Mouse (Mus musculus): ENCODE measurements around the gene Rnft1. TPM values are rescaled to one million over a fixed set of nuclear protein-coding genes. Genes with fewer than 3 reads are reported as not detected.
"Not testable (repeated sequence)": the region's sequence is repeated elsewhere in the genome, so short reads cannot be mapped to it uniquely, and the experiment has no call there.

Rnft1 gene
- polyA plus RNA-seq (2015; fragmentation: Nextera tagmentation; extraction: Ambion mirVana): 42.6 and 44.9 TPM in 2 replicates

DNA sequence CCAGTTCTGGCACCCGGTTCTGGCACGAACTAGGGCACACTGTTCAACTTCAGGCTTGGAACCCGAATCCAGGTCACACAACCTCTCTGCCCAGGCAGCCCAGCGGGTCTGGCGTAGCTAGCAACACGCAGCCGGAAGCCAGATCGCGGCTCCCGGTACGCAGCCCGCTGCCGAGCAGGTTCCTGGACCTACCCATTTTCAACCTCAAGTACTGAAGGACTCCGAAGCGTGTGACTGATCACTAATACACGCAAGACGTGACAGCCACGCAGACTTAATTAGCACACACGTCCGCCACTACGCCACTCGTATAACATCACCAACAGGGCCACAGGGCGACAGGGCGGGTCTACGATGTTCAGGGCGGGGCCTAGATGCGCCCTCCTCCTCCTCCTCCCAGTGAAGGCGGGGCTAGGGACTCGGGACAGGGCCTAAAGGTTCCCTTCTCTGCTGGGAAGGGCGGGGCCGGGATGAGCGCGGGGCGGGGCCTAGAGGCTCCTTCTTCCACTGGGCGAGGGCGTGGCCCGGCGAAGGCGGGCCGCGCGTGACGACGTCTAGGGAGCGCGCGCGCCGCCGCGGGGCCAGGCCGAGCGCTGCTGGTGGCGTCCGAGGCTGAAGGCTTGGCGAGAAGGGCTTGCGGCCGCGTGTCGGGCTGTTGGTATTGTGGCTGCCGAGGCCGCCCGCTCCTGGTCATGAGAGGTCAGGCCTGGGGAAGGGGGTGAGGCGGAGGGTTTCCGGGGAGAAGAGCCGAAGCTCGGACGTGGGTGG lies at the start of gene Rnft1:
Rnft1 (plus strand) TSS at position 557 of the 768 bp plus-strand sequence.
- Histone ChIP-seq H3K4me1 (peaks cover 9% of the 10 kb centered on the region), H3K27ac (peak within 1 kb of the TSS; percentile 80), H3K9me3 (no peaks in the 10 kb centered on the region), H3K9ac (peak within 1 kb of the TSS; percentile 78), H3K27me3 (no peaks in the 10 kb centered on the region), H3K4me3 (peak within 1 kb of the TSS; percentile 69), H3K4me2 (replicated peaks) (peak within 1 kb of the TSS; percentile 71), H3K36me3 (peaks cover 6% of the 10 kb centered on the region)
- WGBS: under 1% methylated on average over 68 of the region's 68 CpGs
- peak; percentile 97 for ATAC-seq (ENCODE audit: low FRiP score, low read depth)

DNA sequence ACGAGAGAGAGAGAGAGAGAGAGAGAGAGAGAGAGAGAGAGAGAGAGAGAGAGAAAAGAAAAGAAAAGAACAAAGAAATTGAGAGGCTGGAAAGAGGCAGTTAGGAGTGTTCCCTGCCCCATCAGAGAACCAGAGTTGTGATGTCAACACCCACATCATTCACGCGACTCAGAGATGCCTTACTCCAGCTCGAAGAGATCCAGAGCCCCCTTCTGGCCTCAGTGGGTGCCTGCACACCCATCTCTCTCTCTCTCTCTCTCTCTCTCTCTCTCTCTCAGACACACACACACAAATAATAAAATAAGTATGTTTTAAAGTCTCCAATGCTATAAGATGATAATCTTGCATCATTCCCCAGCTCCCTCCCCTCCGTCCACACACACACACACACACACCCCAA lies 47.6 kb upstream of the Rnft1 start:
- Histone ChIP-seq H3K27ac (no peak overlapping the region), H3K4me1 (peaks cover 6% of the 10 kb centered on the region), H3K9ac (no peak overlapping the region), H3K4me3 (no peak overlapping the region), H3K9me3 (no peaks in the 10 kb centered on the region), H3K27me3 (no peaks in the 10 kb centered on the region), H3K36me3 (no peaks in the 10 kb centered on the region), H3K4me2 (replicated peaks) (no peak overlapping the region)
- WGBS: 20% methylated on average over 5 of the region's 5 CpGs
- ATAC-seq (ENCODE audit: low FRiP score, low read depth): 0 out of 2 replicates have a peak, but pooled peaks have one; percentile 61

DNA sequence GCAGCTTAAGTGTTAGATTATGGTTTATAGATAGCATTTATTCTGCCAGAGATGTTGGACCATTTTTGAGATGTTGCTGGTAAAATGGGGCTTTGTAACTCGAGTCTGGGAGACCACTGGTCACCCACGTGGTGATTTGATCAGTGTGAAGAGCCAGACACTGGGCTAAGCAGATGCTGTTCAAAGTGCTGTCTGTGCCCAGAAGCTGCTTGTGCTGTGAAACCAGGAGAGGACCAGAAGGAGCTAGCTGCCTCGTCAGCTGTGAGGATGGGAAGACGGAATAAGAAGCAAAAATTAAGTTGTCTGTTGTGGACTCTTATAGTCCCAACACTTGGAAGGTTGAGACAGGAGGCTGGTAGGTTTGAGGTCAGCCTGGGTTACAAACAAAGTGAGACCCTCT lies 46.2 kb upstream of the Rnft1 start:
- WGBS: 45% methylated on average over 4 of the region's 4 CpGs
- Histone ChIP-seq H3K27ac (no peak overlapping the region), H3K4me3 (no peak overlapping the region), H3K9me3 (no peaks in the 10 kb centered on the region), H3K4me1 (0 out of 2 replicates have a peak, but pooled peaks cover 3% of the 10 kb centered on the region), H3K27me3 (no peaks in the 10 kb centered on the region), H3K4me2 (replicated peaks) (no peak overlapping the region), H3K9ac (no peak overlapping the region), H3K36me3 (no peaks in the 10 kb centered on the region)
- no peak for ATAC-seq (ENCODE audit: low FRiP score, low read depth)

DNA sequence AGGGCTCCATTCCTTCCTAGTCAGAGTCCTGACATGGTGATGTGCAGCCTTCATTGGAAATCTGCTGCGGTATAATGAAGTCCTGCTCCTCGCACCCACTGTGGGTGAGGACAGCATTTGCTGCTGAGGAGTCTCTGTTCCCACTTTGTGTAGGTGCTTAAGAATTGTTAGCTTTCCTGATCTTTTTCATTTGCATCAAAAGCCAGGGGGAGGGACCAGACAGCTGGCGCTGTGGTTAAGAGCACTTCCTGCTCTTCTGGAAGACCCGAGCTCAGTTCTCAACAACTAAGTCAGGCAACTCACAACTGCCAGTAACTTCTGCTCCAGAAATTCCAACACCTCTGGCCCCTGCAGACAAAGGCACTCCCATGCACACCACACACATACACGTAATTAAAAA lies 43.7 kb upstream of the Rnft1 start:
- Histone ChIP-seq H3K27me3 (no peaks in the 10 kb centered on the region), H3K4me2 (replicated peaks) (no peak overlapping the region), H3K36me3 (no peaks in the 10 kb centered on the region), H3K4me3 (no peak overlapping the region), H3K9ac (no peak overlapping the region), H3K9me3 (no peaks in the 10 kb centered on the region), H3K27ac (no peak overlapping the region), H3K4me1 (no peaks in the 10 kb centered on the region)
- 68% methylated on average over 5 of the region's 5 CpGs for WGBS
- no peak for ATAC-seq (ENCODE audit: low FRiP score, low read depth)

DNA sequence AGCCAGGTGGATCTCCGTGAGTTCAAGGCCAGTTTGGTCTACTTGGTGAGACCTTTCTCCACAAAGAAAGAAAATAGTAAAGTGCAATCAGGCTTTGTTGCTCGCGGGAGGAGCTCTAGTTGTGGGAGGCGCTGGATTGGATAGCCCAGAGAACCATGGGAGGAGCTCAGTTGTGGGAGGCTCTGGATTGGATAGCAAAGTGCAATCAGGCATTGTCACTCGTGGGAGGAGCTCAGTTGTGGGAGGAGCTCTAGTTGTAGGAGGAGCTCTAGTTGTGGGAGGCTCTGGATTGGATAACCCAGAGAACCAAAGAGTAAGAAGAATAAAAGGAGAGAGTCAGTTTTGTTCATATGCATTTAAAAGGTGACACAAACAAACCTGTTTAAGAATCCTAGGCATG lies 30.5 kb upstream of the Rnft1 start:
- no peaks in the 10 kb centered on the region for H3K27me3 ChIP-seq
- no peak overlapping the region for H3K4me3 ChIP-seq
- no peak for ATAC-seq (ENCODE audit: low FRiP score, low read depth)
- H3K27ac ChIP-seq: no peak overlapping the region
- no peak overlapping the region for H3K9ac ChIP-seq
- WGBS: 89% methylated on average over 5 of the region's 5 CpGs
- no peak overlapping the region for H3K4me2 ChIP-seq (replicated peaks)
- H3K9me3 ChIP-seq: no peaks in the 10 kb centered on the region
- H3K36me3 ChIP-seq: no peaks in the 10 kb centered on the region
- H3K4me1 ChIP-seq: no peaks in the 10 kb centered on the region

DNA sequence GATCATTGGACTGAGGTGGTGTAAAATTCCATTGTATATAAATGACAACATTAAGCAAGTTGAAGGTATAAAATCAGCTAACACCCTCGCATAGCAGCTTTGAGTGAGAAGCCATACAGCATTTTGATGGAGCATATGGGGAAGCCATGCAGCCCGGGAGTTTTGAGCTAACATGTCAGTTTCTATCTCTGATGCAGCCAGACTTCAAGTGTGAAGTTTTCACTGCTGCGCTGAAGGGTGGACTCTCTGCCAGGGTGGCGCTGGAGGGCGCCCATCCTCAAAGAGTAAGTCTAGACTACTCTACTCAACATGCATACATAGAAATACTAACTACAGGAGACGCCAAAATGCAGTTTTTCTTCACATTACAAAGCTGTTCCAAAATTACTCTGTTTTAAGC lies 26.9 kb upstream of the Rnft1 start:
- Histone ChIP-seq H3K9ac (no peak overlapping the region), H3K4me1 (no peaks in the 10 kb centered on the region), H3K4me2 (replicated peaks) (no peak overlapping the region), H3K27ac (no peak overlapping the region), H3K4me3 (no peak overlapping the region), H3K36me3 (no peaks in the 10 kb centered on the region), H3K9me3 (no peaks in the 10 kb centered on the region), H3K27me3 (no peaks in the 10 kb centered on the region)
- no peak for ATAC-seq (ENCODE audit: low FRiP score, low read depth)
- WGBS: 84% methylated on average over 6 of the region's 6 CpGs

DNA sequence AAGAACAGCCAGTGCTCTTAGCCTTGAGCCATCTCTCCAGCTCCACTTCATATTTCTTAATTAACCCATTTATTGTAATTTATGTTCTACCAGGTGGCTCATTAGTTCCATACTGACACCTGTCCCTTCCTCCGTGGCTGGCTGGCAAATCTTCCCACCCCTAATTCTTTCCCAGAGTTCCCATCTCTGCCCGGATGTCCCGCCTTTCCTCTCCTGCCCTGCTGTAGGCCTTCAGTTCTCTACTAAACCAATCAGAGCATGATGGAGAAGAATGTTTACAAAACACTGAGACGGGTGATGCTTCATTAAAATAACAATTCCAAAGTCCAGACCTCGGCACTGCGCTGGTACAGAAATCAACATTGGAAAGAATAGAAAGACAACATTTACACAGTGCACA lies 25.6 kb upstream of the Rnft1 start:
- Histone ChIP-seq H3K27ac (no peak overlapping the region), H3K36me3 (no peaks in the 10 kb centered on the region), H3K9me3 (no peaks in the 10 kb centered on the region), H3K4me3 (no peak overlapping the region), H3K9ac (no peak overlapping the region), H3K27me3 (no peaks in the 10 kb centered on the region), H3K4me1 (no peaks in the 10 kb centered on the region), H3K4me2 (replicated peaks) (no peak overlapping the region)
- no peak for ATAC-seq (ENCODE audit: low FRiP score, low read depth)
- WGBS: 91% methylated on average over 6 of the region's 6 CpGs

DNA sequence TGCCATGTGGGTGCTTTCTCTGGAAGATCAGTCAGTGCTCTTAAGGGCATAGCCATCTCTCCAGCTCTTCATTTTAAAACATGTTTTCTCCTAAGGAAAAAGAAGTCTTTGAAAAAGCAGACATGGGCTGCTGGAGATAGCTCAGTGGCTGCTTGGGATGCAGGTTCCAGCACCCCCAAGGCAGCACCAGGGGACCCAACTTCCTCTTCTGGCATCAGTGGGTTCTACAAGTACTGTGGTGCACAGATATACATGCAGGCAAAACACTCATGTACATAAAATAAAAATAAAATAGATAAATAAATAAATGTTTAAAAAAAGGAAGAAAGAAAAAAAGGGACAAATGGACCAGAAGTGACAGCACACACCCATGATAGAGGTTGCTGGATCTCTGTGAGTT lies 21.9 kb upstream of the Rnft1 start:
- Histone ChIP-seq H3K4me2 (replicated peaks) (no peak overlapping the region), H3K27me3 (no peaks in the 10 kb centered on the region), H3K27ac (no peak overlapping the region), H3K9me3 (no peaks in the 10 kb centered on the region; the same call in 1 of the 2 replicates), H3K9ac (no peak overlapping the region), H3K4me3 (no peak overlapping the region), H3K36me3 (no peaks in the 10 kb centered on the region), H3K4me1 (peaks cover 8% of the 10 kb centered on the region; the same call in 1 of the 2 replicates)
- ATAC-seq (ENCODE audit: low FRiP score, low read depth): no peak

DNA sequence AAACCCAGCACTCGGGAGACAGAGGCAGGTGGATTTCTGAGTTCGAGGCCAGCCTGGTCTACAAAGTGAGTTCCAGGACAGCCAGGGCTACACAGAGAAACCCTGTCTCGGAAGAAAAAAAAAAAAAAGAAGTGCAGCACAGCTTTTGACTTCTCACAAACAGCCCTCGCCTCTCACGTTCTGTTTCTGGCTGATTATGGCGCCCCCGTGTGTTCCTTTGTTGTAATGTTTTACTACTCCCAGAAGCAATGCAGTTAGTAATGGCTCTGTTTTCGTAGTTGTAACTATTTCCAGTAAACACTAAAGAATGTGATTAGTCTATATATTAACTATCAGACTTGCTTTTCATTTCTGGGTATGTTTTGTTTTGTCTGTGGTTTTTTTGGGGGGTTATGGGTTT lies 20.2 kb upstream of the Rnft1 start:
- not testable (repeated sequence) for H3K27ac ChIP-seq; H3K4me2 ChIP-seq (replicated peaks); H3K4me3 ChIP-seq; ATAC-seq (ENCODE audit: low FRiP score, low read depth); H3K9ac ChIP-seq; H3K27me3 ChIP-seq; H3K36me3 ChIP-seq; H3K9me3 ChIP-seq
- WGBS: 20% methylated on average over 8 of the region's 8 CpGs
- peaks cover 14% of the 10 kb centered on the region; the same call in 1 of the 2 replicates for H3K4me1 ChIP-seq

DNA sequence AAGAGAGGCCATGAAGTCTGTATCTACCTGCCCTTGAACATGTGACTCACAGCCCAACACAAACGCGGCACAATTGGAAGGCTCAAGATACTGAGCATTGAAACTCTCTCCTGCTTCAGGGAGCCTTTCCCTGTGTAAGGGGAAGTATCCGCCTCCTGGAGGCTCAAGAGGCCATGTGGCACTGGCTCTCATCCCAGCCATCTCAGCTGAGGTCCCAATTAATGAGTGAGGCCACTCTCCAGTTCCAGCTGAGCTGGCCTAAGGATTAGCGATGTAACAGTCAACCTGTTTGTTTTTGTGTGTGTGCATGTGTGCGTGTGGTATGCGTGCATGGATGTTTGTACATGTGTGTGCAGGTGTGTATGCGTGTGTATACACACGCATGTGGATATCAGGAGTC lies 16.1 kb upstream of the Rnft1 start:
- no peaks in the 10 kb centered on the region; the same call in 1 of the 2 replicates for H3K9me3 ChIP-seq
- no peak for ATAC-seq (ENCODE audit: low FRiP score, low read depth)
- 71% methylated on average over 8 of the region's 8 CpGs for WGBS
- H3K9ac ChIP-seq: no peak overlapping the region
- H3K27me3 ChIP-seq: no peaks in the 10 kb centered on the region
- H3K36me3 ChIP-seq: no peaks in the 10 kb centered on the region
- H3K4me2 ChIP-seq (replicated peaks): no peak overlapping the region
- H3K4me3 ChIP-seq: no peak overlapping the region
- no peak overlapping the region for H3K27ac ChIP-seq
- peaks cover 30% of the 10 kb centered on the region for H3K4me1 ChIP-seq

DNA sequence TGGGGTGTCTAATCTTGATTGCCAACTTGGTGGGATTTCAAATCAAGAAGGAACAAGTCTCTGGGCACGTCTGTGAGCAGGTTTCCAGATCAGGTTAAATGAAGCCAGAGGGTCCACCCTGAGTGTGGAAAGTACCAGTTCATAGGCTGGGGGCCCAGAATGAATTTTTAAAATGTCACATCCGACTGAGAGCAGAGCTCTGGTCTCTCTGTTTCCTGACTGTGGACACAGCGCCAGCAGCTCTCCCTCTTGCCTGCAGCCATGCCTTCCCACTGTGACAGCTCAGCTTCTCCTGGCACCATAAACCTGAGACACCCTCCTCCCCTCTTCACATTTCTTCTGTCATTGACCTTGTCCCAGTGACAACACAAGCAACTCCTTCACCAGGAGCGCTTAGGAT lies 15.5 kb upstream of the Rnft1 start:
- Histone ChIP-seq H3K4me2 (replicated peaks) (no peak overlapping the region), H3K9ac (no peak overlapping the region), H3K36me3 (no peaks in the 10 kb centered on the region), H3K27ac (no peak overlapping the region), H3K4me3 (no peak overlapping the region), H3K9me3 (no peaks in the 10 kb centered on the region; the same call in 1 of the 2 replicates), H3K27me3 (no peaks in the 10 kb centered on the region), H3K4me1 (peaks cover 35% of the 10 kb centered on the region)
- ATAC-seq (ENCODE audit: low FRiP score, low read depth): no peak
- 57% methylated on average over 4 of the region's 4 CpGs for WGBS

DNA sequence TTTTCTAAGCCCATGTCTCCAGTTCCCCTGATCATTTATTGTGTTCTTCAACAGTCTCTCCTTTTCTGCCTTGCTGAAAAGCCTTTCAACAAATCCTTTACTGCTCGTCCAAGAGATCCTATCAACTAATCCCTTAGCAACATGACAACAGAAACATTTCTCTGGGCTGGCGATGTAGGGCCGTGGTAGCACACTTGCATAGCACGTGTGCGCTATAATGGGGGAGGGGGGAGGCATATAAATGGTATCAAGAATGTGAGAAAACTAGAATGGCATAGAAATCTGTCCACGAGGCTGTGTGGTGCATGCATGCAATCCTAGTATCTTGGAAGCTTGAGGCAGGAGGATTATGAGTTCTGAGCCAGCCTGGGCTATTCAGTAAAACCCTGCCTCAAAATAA lies 12.7 kb upstream of the Rnft1 start:
- whole genome bisulfite sequencing: 62% methylated on average over 6 of the region's 6 CpGs
- Histone ChIP-seq H3K4me1 (peaks cover 33% of the 10 kb centered on the region), H3K4me2 (replicated peaks) (no peak overlapping the region), H3K36me3 (no peaks in the 10 kb centered on the region), H3K27ac (no peak overlapping the region), H3K9ac (no peak overlapping the region), H3K9me3 (no peaks in the 10 kb centered on the region), H3K4me3 (no peak overlapping the region), H3K27me3 (no peaks in the 10 kb centered on the region)
- no peak for ATAC-seq (ENCODE audit: low FRiP score, low read depth)

DNA sequence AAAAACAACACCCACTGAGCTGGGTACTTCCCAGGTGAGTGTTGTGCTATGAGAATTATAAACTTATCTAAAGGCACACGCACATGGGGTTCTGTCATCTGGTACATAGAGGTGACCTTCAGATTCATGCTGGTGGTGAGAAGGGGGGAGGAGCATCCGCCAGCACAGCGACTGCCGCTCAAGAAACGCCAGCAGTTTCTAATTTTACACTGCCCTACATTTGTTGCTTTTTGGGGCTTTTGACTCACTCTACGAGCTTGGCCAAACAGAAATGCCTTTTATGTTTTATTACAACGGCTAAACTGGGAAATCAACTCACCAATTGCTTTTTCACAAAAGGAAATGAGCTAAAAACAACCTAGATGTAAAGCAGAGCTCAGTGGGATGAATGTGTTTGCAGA lies 11.7 kb upstream of the Rnft1 start:
- Histone ChIP-seq H3K4me3 (peak overlapping the region; percentile 25), H3K9me3 (no peaks in the 10 kb centered on the region), H3K9ac (no peak overlapping the region), H3K27me3 (no peaks in the 10 kb centered on the region), H3K4me1 (peaks cover 29% of the 10 kb centered on the region), H3K36me3 (no peaks in the 10 kb centered on the region), H3K4me2 (replicated peaks) (peak overlapping the region; percentile 54), H3K27ac (peak overlapping the region; percentile 34; the same call in 1 of the 2 replicates)
- ATAC-seq (ENCODE audit: low FRiP score, low read depth): peak; percentile 48; the same call in 1 of the 2 replicates
- 5% methylated on average over 7 of the region's 7 CpGs for WGBS

Measured in limb, embryonic 13.5 days (tissue).